Mouse (Mus musculus) brain, embryonic 14.5 days (tissue): ENCODE measurements at regions not wholly inside any gene's neighbourhood (a gene's known extent, or its start where the extent isn't known, plus 50 kb on each side); places are given as distances from the start of the nearest gene placed in this dataset.
A peak's percentile ranks its signal among the peaks of the same experiment; 100 is the strongest.

ENCODE experiments used
- DNase-seq: peaks from one replicate; pipeline ENCODE4 v3.0.0-alpha.2; 2011; ENCODE audit warnings: low read depth
- CTCF ChIP-seq: fragments of 200-500 bp; IDR thresholded peaks from 2 replicates; pipeline ENCODE4 v1.5.1; 2012; ENCODE audit warnings: inconsistent platforms, mild to moderate bottlenecking, moderate library complexity, borderline replicate concordance; ENCODE audit not compliant: insufficient read depth, insufficient read length; ENCODE audit errors: extremely low read depth
- POLR2A ChIP-seq: fragments of 200-500 bp; IDR thresholded peaks from 2 replicates; pipeline ENCODE4 v1.6.1; 2012; ENCODE audit warnings: mild to moderate bottlenecking, inconsistent platforms, borderline replicate concordance; ENCODE audit not compliant: poor library complexity, insufficient read depth, insufficient read length, severe bottlenecking; ENCODE audit errors: extremely low read depth

GRCm38 (mm10) chr3:34456488-34457433 lies 193.4 kb upstream of the Sox2 start:
- peak; percentile 94 for DNase-seq
- TF ChIP-seq CTCF (no peak), POLR2A (no peak)

- no peak for DNase-seq
- no peak for TF ChIP-seq CTCF
- no peak for TF ChIP-seq POLR2A
These were observed 196.1 kb upstream of the Sox2 start for GRCm38 (mm10) chr3:34454026-34454624.

- DNase-seq: peak; percentile 96
- TF ChIP-seq POLR2A (no peak), CTCF (no peak)
These were observed 204.9 kb upstream of the Sox2 start for GRCm38 (mm10) chr3:34445354-34445753.

- TF ChIP-seq POLR2A (no peak), CTCF (no peak)
- DNase-seq: peak; percentile 63
These were observed 205.4 kb upstream of the Sox2 start for GRCm38 (mm10) chr3:34444802-34445201.

GRCm38 (mm10) chr3:34443731-34444628 lies 206.2 kb upstream of the Sox2 start:
- peak; percentile 97 for DNase-seq
- TF ChIP-seq POLR2A: no peak
- no peak for TF ChIP-seq CTCF

- DNase-seq: no peak
- TF ChIP-seq CTCF (no peak), POLR2A (no peak)
These were observed 206.9 kb upstream of the Sox2 start for GRCm38 (mm10) chr3:34443307-34443706.

- TF ChIP-seq POLR2A: no peak
- TF ChIP-seq CTCF: no peak
- DNase-seq: peak; percentile 48
These were observed 208.4 kb upstream of the Sox2 start for GRCm38 (mm10) chr3:34441792-34442191.

- DNase-seq: peak; percentile 86
- TF ChIP-seq CTCF (no peak), POLR2A (no peak)
These were observed 208.9 kb upstream of the Sox2 start for GRCm38 (mm10) chr3:34441266-34441665.

- peak; percentile 85 for DNase-seq
- TF ChIP-seq POLR2A: no peak
- no peak for TF ChIP-seq CTCF
These were observed 215.3 kb upstream of the Sox2 start for GRCm38 (mm10) chr3:34434901-34435300.

- no peak for TF ChIP-seq CTCF
- no peak for TF ChIP-seq POLR2A
- DNase-seq: no peak
These were observed 222.2 kb upstream of the Sox2 start for GRCm38 (mm10) chr3:34427967-34428366.

GRCm38 (mm10) chr3:34427495-34427894 lies 222.7 kb upstream of the Sox2 start:
- TF ChIP-seq POLR2A (no peak), CTCF (no peak)
- no peak for DNase-seq
